Mouse (Mus musculus): Measurements from ENCODE around the gene Ceacam15.
A peak's percentile ranks its signal among the peaks of the same experiment; 100 is the strongest.
"Not testable (repeated sequence)": the region's sequence is repeated elsewhere in the genome, so short reads cannot be mapped to it uniquely, and the experiment has no call there.

Ceacam15 gene

DNA sequence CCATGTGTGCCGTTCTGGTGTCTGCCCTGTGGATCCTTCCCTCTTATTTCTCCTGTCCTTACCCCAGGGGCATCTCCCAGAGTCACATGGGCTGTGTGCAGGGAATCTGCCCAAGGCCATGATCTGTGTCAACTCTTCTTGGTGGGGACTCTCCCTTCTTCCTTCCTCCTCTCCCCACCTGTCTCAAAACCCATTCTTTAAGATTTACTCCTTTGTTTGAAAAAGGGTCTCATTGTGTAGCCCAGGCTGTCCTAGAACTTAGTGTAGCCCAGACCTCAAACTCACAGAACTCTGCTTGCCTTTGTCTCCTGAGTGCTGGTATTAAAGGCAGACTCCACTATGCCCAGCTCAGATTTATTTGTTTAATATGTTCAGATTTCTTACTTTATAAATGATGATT lies at the start of gene Ceacam15:
Ceacam15 (minus strand) TSS at position 101 of the 400 bp plus-strand sequence.
- no peak for DNase-seq (ENCODE audit: low spot score)

DNA sequence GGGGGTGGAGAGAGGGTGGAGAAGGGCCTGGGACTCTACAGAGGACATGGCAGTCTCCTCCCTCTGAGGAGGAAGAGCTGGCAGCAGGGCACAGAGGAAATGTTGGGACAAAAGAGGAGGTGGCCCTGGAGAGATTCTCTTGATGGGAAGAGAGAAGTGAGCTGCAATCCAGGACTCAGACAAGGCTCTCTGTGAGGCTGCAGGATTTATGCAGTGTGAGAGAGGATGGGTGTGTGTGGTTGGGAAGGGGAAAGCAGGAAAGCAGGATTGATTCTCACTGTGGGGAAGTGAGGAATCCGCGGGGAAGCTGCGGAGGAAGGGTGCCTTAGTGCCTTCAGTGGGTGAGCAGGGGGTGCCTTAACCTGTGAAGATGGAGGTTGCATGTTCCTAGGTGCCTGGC lies 47.0 kb upstream of the Ceacam15 start:
- DNase-seq (ENCODE audit: low spot score) = not testable (repeated sequence)

DNA sequence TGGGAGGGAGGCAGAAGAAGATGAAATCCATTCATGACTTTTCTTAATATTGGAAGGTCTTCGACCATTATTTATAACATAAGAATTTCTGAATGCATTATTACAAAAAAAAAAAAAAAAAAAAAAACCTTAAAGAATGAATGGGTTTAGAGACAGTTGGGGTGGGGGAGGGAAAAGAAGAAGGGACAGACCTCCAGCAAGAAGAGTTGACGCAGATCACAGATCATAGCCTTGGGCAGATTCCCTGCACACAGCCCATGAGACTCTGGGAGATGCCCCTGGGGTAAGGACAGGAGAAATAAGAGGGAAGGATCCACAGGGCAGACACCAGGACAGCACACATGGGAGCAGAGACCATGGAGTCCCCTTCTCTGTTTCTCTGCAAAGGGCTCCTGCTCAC lies 46.1 kb upstream of the Ceacam15 start, which contains the start of gene Ceacam9:
Ceacam9 (plus strand) TSS at position 301 of the 400 bp plus-strand sequence.
- DNase-seq (ENCODE audit: low spot score) = no peak

DNA sequence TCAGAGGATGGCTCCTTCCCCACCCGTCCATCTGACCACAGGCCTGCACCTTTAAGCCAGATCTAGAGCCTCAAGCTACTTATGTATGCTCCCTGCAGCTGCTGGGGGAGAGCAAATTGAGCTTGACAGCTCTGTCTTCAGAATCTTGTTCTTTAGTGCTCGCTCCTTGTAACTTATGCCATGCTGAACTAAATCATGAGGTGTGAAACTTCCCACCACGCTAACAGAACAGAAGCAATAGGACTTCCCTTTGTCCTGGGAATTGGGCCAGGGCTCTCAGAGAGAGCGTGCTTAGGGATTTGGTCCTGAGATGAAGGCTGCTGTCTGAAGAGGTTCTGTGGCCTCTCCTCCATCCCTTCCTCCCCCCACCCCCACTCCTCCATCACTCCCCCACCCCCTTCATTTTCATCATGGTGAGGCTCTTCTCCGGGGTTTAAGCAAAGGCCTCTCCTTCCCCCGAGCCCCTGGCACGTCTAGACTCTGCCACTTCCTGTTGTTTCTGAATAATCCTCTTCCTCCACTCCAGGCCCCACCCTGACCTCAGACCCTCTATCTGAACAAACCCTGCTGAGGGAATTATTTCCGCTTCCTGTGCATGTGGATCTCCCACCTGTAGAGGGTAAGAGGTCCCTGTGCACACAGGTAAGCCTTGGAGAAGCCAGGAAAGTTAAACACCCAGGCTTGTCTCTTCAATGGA lies 41.1 kb upstream of the Ceacam15 start:
- DNase-seq (ENCODE audit: low spot score) = not testable (repeated sequence)

DNA sequence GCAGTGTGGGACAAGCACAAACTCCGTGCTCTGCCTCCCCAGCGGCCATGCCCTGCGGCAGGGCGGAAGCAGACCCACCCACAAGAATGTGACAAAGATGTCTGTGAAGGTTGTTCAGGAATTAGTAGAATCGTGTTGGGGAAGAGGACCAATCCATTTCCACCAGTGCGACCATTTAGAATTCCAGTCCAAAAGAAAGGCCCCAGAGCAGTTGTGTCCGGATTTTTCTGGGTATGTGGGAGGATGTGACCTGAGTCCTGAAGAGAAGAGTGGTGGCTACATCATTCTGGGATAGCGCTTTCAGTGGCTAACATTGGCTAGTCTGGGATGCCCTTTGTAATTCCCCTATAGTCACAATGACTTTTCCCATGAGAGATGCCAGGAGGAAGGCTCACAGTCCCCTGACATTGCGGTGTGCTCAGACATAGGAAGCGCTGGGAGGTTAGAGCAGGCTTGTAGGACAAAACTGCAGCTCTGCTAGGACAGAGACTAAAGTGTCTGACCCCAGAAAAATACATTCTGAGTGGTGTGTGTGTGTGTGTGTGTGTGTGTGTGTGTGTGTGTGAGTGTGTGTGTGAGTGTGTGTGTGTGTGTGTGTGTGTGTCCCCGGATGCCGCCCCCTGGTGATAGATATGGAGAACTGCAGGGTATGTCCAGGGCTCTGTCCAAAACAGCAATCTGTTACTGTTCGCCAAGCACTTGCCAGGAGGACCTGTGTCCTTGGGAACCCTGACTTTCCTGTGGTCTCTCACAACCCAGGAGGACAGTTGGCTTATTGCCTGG lies 37.3 kb upstream of the Ceacam15 start:
- no peak for DNase-seq (ENCODE audit: low spot score)

DNA sequence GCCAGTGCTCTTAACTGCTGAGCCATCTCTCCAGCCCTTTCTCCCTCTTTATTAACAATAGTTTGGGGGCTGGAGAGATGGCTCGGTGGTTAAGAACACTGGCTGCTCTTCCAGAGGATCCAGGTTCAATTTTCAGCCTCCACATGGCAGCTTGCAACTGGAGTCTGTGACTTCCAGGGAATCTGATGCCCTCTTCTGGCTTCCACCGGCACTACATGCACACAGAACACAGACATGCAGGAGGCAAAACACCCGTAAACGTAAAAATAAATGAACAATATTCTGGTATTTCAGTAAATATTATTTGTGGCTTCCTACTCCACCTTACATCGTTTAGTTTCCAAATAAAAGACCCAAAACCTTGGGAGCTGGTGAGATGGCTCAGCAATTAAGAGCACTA lies 35.1 kb upstream of the Ceacam15 start:
- DNase-seq (ENCODE audit: low spot score) = no peak

DNA sequence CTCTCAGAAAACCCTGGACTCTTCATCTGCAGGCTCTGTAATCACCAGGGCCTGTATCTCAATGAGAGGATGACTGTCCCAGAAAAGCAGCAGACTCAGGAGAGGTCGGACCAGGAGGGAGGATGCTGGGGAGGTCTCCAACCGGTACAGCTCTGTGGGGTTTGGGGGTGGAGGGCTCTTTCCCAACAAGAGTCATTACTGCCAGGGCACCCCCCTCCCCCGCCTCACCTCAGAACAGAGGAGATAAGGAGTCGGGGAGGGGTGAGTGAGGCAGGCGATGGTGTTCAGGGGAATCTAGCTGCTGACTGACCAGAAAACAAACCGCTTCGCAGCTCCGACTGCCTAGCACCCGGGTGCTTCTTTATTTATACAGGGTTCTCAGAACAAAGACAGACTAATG lies 32.7 kb upstream of the Ceacam15 start:
- DNase-seq (ENCODE audit: low spot score) = no peak

DNA sequence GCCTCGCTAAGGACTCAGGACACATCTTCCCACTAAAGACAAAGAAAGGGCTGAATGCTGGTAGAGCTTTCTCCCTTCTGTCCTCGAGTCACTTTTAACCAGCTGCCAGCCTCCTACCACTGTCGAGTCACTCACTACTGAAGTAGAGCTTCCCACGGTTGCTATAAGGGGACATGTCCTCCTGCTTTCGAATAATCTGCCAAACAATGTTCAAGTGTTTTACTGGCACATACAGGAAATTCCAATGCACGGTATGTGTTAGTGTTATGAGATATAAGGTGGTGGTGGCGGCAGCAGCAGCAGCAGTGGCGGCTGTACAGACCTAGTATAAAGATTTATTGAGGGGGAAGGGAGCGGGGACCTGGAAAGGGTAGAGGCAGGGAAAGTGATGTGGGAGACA lies 30.9 kb upstream of the Ceacam15 start:
- no peak for DNase-seq (ENCODE audit: low spot score)

DNA sequence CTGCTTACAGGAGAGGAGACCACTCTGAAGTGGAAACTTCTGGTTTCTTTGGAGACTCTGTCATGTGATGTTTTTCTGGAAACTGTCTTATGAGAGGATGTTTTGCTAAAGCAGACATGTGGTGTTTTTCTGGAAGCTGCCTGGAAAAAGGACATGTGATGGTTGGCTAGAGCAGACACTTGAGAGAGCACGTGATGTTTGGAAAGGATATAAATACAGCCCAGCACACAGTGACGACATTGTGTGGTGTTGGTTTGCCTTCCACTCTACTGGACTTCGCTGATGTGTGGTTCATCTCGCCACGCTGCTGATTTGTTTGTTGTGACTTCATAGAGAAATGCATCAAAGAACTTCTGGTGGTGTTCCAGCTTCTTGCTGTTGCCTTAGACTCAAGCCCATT lies 25.1 kb upstream of the Ceacam15 start:
- DNase-seq (ENCODE audit: low spot score) = no peak

DNA sequence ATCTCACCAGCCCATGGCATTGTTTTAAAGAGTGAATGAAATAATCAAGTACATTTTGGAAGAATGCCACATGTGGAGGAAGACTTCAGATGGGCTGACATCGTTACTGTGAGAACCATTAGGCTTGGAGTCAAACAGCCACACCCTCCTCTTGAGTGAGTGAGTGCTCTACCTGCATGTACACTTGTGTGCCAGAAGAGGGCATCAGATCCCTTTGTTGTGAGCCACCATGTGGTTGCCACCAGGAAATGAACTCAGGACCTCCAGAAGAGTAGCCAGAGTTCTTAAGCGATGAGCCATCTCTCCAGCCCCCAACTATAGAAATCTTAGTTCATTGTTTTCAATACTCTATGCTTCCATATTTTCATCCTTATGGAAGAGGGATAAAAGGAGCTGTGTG lies 23.5 kb upstream of the Ceacam15 start:
- DNase-seq (ENCODE audit: low spot score) = no peak

DNA sequence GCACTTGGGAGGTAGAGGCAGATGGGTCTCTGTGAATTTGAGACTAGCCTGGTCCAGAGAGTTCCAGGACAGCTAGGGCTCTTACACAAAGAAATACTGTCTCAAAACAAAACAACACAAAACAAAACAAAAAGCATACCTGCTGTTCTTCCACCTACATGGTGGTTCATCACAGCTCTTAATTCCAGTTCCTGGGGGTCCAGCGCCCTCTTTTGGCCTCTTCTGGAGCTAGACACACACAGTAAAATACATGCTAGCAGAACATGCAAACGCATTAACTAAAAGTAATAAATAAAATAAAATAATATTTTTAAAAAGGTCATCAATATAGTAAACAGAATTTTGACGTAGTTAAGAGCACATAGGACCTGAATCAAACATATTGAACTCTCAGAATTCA lies 19.5 kb upstream of the Ceacam15 start:
- peak; percentile 25 for DNase-seq (ENCODE audit: low spot score)

DNA sequence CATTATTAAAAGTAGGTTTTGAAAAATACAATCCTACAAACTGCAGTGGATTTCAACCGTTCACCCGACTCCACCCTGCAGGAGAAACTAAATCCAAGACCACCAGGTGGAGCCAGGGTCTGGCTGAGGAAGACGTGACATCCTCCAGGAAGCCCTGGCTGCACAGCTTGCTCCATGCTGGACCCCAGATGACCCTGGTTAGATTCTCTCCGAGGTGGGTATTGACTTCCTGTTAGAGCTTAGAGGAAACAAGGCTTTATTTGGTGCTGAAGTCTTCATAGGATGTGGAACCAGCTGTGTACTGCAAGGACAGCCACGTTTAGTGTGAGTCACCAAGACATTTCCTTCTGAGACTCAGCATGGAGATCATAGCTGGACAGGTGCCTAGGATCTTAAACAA lies 13.7 kb upstream of the Ceacam15 start:
- no peak for DNase-seq (ENCODE audit: low spot score)

DNA sequence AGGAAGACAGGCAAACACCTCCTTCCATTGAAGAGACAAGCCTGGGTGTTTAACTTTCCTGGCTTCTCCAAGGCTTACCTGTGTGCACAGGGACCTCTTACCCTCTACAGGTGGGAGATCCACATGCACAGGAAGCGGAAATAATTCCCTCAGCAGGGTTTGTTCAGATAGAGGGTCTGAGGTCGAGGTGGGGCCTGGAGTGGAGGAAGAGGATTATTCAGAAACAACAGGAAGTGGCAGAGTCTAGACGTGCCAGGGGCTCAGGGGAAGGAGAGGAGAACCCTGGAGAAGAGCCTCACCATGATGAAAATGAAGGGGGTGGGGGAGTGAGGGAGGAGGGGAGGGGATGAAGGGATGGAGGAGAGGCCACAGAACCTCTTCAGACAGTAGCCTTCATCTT lies 4.7 kb upstream of the Ceacam15 start:
- DNase-seq (ENCODE audit: low spot score) = not testable (repeated sequence)

DNA sequence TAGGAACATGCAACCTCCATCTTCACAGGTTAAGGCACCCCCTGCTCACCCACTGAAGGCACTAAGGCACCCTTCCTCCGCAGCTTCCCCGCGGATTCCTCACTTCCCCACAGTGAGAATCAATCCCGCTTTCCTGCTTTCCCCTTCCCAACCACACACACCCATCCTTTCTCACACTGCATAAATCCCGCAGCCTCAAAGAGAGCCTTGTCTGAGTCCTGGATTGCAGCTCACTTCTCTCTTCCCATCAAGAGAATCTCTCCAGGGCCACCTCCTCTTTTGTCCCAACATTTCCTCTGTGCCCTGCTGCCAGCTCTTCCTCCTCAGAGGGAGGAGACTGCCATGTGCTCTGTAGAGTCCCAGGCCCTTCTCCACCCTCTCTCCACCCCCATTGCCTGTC lies 806 bp downstream of the Ceacam15 start:
- not testable (repeated sequence) for DNase-seq (ENCODE audit: low spot score)

DNA sequence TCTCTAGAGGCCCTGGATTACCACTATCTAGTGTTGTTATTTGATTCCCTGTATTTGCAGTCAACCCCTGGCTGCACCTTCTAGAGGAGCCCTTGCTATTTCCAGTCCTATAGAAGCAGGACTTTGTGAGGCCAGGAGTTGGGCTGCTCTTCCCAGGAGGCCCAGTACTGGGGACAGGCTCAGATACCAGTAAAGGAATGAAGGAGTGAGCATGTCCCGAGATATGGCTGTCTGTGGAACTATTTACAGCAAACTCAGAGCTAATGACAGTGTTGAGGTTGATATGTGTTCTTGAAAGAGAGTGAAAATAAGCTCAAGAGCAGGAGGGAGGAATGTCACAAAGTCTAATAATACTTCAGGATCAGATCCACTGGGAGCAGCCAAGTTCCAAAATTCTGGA lies 1.7 kb downstream of the Ceacam15 start:
- DNase-seq (ENCODE audit: low spot score) = no peak

DNA sequence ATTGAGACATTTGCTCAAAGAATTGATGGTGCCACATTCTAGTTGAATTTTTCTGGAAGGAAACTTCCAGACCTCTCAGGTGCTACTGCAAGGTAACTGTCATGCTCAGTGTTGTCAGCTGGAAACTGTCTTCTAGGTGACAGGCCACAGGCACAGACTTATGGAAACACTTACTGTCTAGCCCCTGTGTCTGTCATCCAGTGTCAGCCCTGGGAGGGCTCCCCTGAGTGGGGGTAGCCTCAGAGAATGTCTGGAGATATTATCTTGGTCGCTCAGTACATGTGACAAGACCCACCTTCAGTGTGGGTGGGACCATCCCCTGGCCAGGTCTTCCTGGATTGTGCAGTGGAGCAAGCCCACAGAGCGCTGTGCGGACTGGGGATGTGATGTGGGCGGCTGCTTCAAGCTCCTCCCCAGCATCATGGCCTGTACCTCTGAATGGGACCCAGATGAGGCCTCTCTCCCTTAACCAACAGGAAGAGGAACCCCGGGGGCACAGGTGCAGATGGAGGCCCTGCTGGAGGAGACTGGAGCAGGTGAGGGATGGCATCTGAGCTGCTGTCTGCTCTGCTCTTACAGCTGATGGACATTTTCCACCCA lies 7.1 kb downstream of the Ceacam15 start:
- not testable (repeated sequence) for DNase-seq (ENCODE audit: low spot score)

DNA sequence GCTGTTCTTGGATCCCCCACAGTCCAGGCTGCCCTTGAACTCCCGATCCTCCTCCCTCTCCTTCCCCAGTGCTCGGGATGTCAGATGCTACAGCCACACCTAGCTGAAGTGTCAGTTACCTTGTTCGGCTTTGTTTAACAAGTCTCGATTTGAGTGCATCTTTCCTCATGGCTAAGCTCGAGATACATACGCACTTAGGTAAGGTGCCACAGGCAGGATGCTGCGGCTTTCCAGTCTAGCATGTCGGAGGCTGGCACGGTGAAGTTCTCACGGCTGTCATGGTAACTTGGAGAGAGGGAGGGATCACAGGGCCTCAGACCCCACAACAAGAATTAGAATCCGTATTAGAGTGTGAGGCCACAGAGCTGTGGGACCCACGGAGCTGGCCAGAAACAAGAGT lies 31.2 kb downstream of the Ceacam15 start:
- DNase-seq (ENCODE audit: low spot score) = no peak

DNA sequence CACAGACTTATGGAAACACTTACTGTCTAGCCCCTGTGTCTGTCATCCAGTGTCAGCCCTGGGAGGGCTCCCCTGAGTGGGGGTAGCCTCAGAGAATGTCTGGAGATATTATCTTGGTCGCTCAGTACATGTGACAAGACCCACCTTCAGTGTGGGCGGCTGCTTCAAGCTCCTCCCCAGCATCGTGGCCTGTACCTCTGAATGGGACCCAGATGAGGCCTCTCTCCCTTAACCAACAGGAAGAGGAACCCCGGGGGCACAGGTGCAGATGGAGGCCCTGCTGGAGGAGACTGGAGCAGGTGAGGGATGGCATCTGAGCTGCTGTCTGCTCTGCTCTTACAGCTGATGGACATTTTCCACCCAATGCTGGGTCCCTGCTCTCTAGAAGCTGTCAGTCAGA lies 32.4 kb downstream of the Ceacam15 start:
- not testable (repeated sequence) for DNase-seq (ENCODE audit: low spot score)

DNA sequence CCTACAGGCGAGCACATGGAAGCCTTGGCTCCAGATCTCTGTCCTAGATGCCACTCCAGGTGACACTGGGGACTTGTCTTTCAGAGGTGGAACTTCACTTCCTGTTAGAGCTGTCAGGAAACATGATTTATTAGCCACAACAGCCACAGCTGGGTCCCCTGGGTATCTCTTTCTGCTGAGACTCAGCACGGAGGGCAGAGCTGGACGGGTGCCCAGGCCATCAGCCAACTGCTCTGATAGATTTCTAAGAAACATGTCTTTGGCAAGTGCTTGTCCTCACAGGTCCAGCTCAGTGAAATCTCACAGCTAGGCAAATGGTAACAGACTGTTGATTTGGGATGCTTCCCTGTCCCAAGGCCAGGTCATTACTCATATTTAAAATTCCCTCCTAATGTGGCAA lies 36.5 kb downstream of the Ceacam15 start:
- peak; percentile 46 for DNase-seq (ENCODE audit: low spot score)

DNA sequence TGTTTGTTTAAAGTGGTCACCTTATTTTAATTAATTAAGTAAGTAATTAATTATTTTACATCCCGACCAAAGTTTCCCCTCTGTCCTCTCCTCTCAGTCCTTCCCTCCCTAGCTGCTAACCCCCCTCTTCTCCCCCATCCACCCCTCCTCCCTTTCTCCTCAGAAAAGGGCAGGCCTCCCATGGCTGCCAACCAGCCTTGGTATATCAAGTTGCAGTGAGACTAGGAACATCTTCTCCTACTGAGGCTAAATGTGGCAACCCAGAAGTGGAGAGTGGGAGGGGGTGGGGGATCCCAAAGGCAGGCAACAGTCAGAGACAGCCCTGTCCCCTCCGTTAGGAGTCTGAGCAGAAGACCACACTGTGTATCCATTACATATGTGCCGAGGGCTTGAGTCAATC lies 40.4 kb downstream of the Ceacam15 start:
- DNase-seq (ENCODE audit: low spot score) = no peak

DNA sequence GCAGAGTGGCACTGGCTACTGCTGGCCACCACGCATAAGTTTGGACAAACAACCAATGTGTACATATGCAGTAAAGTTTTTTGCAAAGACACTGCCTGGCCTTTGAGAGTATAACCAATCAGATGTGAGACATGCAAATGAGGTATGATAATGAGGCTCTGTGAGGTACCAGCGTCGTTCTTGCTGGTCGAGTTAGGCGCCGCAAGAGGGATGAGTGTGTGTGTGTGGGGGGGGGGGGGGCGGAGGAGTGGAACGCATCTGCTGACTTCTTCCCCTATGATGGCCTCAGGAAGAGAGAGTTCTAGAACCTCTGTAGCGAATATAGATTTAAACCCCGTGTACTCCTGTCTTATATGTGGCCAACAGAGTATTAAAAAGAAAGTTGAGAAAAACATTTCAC lies 41.6 kb downstream of the Ceacam15 start:
- not testable (repeated sequence) for DNase-seq (ENCODE audit: low spot score)

DNA sequence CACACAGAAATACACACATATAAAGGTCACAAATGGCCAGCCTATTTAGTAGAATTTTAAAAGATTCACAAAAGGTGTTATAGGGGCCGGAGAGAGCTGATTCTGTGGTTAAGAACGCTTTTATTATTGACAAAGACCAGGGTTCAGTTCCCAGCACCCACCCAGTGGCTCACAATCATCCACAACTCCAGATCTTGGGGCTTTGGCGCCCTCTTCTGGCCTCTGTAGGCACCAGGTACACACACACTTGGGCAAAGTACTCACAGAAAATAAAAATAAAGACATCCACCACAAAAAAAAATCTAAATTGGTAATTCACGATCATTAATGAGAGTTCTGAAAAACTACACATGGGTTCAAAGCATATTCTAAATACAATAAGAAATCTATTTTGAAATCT lies 43.6 kb downstream of the Ceacam15 start:
- no peak for DNase-seq (ENCODE audit: low spot score)

DNA sequence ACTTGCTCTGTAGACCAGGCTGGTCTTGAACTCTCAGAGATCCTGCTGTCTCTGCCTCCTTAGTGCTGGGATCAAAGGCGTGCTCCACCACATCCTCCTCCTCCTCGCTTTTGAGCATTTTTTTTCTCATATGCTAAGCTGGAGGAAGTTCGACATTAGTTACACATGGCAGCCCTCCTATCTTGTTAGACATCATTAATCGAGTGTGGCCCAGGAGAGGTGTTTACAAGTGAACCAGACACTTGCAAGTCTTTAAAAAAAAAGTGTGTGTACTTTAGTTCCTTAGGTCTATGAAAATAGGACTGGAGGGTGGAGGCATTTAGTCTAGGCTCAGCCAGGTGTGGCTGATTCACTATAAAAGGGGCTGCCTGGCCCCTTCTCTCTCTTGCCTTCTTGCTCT lies 44.5 kb downstream of the Ceacam15 start:
- DNase-seq (ENCODE audit: low spot score) = no peak
